Mouse (Mus musculus) ES-Bruce4 (cell line): ENCODE measurements around the gene Wfdc16.

ENCODE experiments used
- CTCF ChIP-seq: IDR thresholded peaks from one replicate; pipeline ENCODE4 v1.8.1; 2011; ENCODE audit warnings: low read depth, low read length
- EP300 ChIP-seq: IDR thresholded peaks from 2 replicates; pipeline ENCODE4 v1.6.1; 2011; ENCODE audit warnings: low read depth, low read length; ENCODE audit not compliant: insufficient read depth
- POLR2A ChIP-seq: IDR thresholded peaks from one replicate; pipeline ENCODE4 v1.8.1; 2011; ENCODE audit warnings: low read length; ENCODE audit not compliant: insufficient read depth

DNA sequence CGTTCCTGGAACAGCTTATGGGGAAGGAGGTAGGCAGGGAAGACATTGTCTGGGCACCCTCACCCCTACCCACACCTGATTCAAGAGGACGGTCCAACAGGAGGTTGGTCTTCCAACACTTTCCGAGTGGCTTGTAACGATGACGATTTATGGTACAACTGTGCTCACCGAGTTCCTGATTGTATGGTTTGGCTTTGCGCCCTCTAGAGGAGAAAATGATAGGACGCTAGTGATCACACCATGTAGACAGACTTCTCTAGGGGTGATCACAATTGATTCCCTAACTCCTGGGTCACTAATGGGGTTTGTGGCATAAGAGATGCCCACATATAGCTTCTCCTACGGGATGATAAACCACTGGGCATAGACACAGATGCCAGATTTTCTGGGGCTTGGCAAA, 3.3 kb downstream of the Wfdc16 start:
- TF ChIP-seq CTCF (no peak), EP300 (no peak), POLR2A (no peak)
